Mouse (Mus musculus): ENCODE measurements at regions not wholly inside any gene's neighbourhood (a gene's known extent, or its start where the extent isn't known, plus 50 kb on each side); places are given as distances from the start of the nearest gene placed in this dataset.

GRCm38 (mm10) chr2:51372771-51373170, 223.9 kb upstream of the Rnd3 start:
- Histone ChIP-seq H3K4me1 (ENCODE audit: control insufficient read depth, insufficient read depth, low read length) (no peaks in the 10 kb centered on the region), H3K27ac (ENCODE audit: low read depth, low read length) (no peak overlapping the region), H3K9me3 (ENCODE audit: control insufficient read depth, low read length) (no peaks in the 10 kb centered on the region), H3K4me2 (replicated peaks; ENCODE audit: low read depth, low read length) (no peak overlapping the region), H3K9ac (ENCODE audit: low read depth, low read length) (no peak overlapping the region), H3K27me3 (ENCODE audit: control insufficient read depth, insufficient read depth, low read length) (no peaks in the 10 kb centered on the region), H3K4me3 (ENCODE audit: low read length) (no peak overlapping the region), H3K36me3 (ENCODE audit: control insufficient read depth, insufficient read depth, low read length) (no peaks in the 10 kb centered on the region)
- WGBS = 49% methylated on average over 3 of the region's 3 CpGs
- no peak for ATAC-seq (ENCODE audit: low FRiP score, low TSS enrichment)

- no peaks in the 10 kb centered on the region for H3K9me3 ChIP-seq (ENCODE audit: control insufficient read depth, low read length)
- 69% methylated on average over 9 of the region's 9 CpGs for WGBS
- H3K27ac ChIP-seq (ENCODE audit: low read depth, low read length) = no peak overlapping the region
- H3K27me3 ChIP-seq (ENCODE audit: control insufficient read depth, insufficient read depth, low read length) = no peaks in the 10 kb centered on the region
- no peaks in the 10 kb centered on the region for H3K4me1 ChIP-seq (ENCODE audit: control insufficient read depth, insufficient read depth, low read length)
- H3K9ac ChIP-seq (ENCODE audit: low read depth, low read length) = no peak overlapping the region
- ATAC-seq (ENCODE audit: low FRiP score, low TSS enrichment) = no peak
- H3K4me2 ChIP-seq (replicated peaks; ENCODE audit: low read depth, low read length) = no peak overlapping the region
- H3K36me3 ChIP-seq (ENCODE audit: control insufficient read depth, insufficient read depth, low read length) = no peaks in the 10 kb centered on the region
- no peak overlapping the region for H3K4me3 ChIP-seq (ENCODE audit: low read length)
These were observed 214.1 kb upstream of the Rnd3 start for GRCm38 (mm10) chr2:51362825-51363616.

GRCm38 (mm10) chr2:51355281-51355680, 206.4 kb upstream of the Rnd3 start:
- no peak overlapping the region for H3K4me3 ChIP-seq (ENCODE audit: low read length)
- H3K36me3 ChIP-seq (ENCODE audit: control insufficient read depth, insufficient read depth, low read length) = no peaks in the 10 kb centered on the region
- no peaks in the 10 kb centered on the region for H3K9me3 ChIP-seq (ENCODE audit: control insufficient read depth, low read length)
- H3K4me2 ChIP-seq (replicated peaks; ENCODE audit: low read depth, low read length) = no peak overlapping the region
- 77% methylated on average over 7 of the region's 7 CpGs for WGBS
- no peak overlapping the region for H3K27ac ChIP-seq (ENCODE audit: low read depth, low read length)
- H3K9ac ChIP-seq (ENCODE audit: low read depth, low read length) = no peak overlapping the region
- no peak for ATAC-seq (ENCODE audit: low FRiP score, low TSS enrichment)
- no peaks in the 10 kb centered on the region for H3K27me3 ChIP-seq (ENCODE audit: control insufficient read depth, insufficient read depth, low read length)
- H3K4me1 ChIP-seq (ENCODE audit: control insufficient read depth, insufficient read depth, low read length) = no peaks in the 10 kb centered on the region

- H3K9me3 ChIP-seq (ENCODE audit: control insufficient read depth, low read length) = no peaks in the 10 kb centered on the region
- H3K4me3 ChIP-seq (ENCODE audit: low read length) = no peak overlapping the region
- no peaks in the 10 kb centered on the region for H3K36me3 ChIP-seq (ENCODE audit: control insufficient read depth, insufficient read depth, low read length)
- H3K9ac ChIP-seq (ENCODE audit: low read depth, low read length) = no peak overlapping the region
- H3K4me2 ChIP-seq (replicated peaks; ENCODE audit: low read depth, low read length) = no peak overlapping the region
- no peak for ATAC-seq (ENCODE audit: low FRiP score, low TSS enrichment)
- no peaks in the 10 kb centered on the region for H3K4me1 ChIP-seq (ENCODE audit: control insufficient read depth, insufficient read depth, low read length)
- no peak overlapping the region for H3K27ac ChIP-seq (ENCODE audit: low read depth, low read length)
- 92% methylated on average over 4 of the region's 4 CpGs for WGBS
- H3K27me3 ChIP-seq (ENCODE audit: control insufficient read depth, insufficient read depth, low read length) = no peaks in the 10 kb centered on the region
These were observed 205.9 kb upstream of the Rnd3 start for GRCm38 (mm10) chr2:51354800-51355199.

- no peak overlapping the region for H3K4me2 ChIP-seq (replicated peaks; ENCODE audit: low read depth, low read length)
- no peaks in the 10 kb centered on the region for H3K9me3 ChIP-seq (ENCODE audit: control insufficient read depth, low read length)
- H3K4me3 ChIP-seq (ENCODE audit: low read length) = no peak overlapping the region
- 77% methylated on average over 2 of the region's 2 CpGs for WGBS
- no peaks in the 10 kb centered on the region for H3K36me3 ChIP-seq (ENCODE audit: control insufficient read depth, insufficient read depth, low read length)
- H3K9ac ChIP-seq (ENCODE audit: low read depth, low read length) = no peak overlapping the region
- no peak for ATAC-seq (ENCODE audit: low FRiP score, low TSS enrichment)
- H3K4me1 ChIP-seq (ENCODE audit: control insufficient read depth, insufficient read depth, low read length) = no peaks in the 10 kb centered on the region
- H3K27me3 ChIP-seq (ENCODE audit: control insufficient read depth, insufficient read depth, low read length) = no peaks in the 10 kb centered on the region
- H3K27ac ChIP-seq (ENCODE audit: low read depth, low read length) = no peak overlapping the region
These were observed 200.7 kb upstream of the Rnd3 start for GRCm38 (mm10) chr2:51349614-51350013.

- H3K9me3 ChIP-seq (ENCODE audit: control insufficient read depth, low read length) = no peaks in the 10 kb centered on the region
- no peak overlapping the region for H3K27ac ChIP-seq (ENCODE audit: low read depth, low read length)
- H3K4me1 ChIP-seq (ENCODE audit: control insufficient read depth, insufficient read depth, low read length) = no peaks in the 10 kb centered on the region
- H3K9ac ChIP-seq (ENCODE audit: low read depth, low read length) = no peak overlapping the region
- H3K4me3 ChIP-seq (ENCODE audit: low read length) = no peak overlapping the region
- no peak for ATAC-seq (ENCODE audit: low FRiP score, low TSS enrichment)
- H3K27me3 ChIP-seq (ENCODE audit: control insufficient read depth, insufficient read depth, low read length) = no peaks in the 10 kb centered on the region
- H3K4me2 ChIP-seq (replicated peaks; ENCODE audit: low read depth, low read length) = no peak overlapping the region
- no peaks in the 10 kb centered on the region for H3K36me3 ChIP-seq (ENCODE audit: control insufficient read depth, insufficient read depth, low read length)
- WGBS = 82% methylated on average over 2 of the region's 2 CpGs
These were observed 199.9 kb upstream of the Rnd3 start for GRCm38 (mm10) chr2:51348774-51349173.

- Histone ChIP-seq H3K4me3 (ENCODE audit: low read length) (no peak overlapping the region), H3K27me3 (ENCODE audit: control insufficient read depth, insufficient read depth, low read length) (no peaks in the 10 kb centered on the region), H3K4me2 (replicated peaks; ENCODE audit: low read depth, low read length) (no peak overlapping the region), H3K36me3 (ENCODE audit: control insufficient read depth, insufficient read depth, low read length) (no peaks in the 10 kb centered on the region), H3K9ac (ENCODE audit: low read depth, low read length) (no peak overlapping the region), H3K27ac (ENCODE audit: low read depth, low read length) (no peak overlapping the region), H3K9me3 (ENCODE audit: control insufficient read depth, low read length) (no peaks in the 10 kb centered on the region), H3K4me1 (ENCODE audit: control insufficient read depth, insufficient read depth, low read length) (no peaks in the 10 kb centered on the region)
- 89% methylated on average over 1 of the region's 1 CpGs for WGBS
- no peak for ATAC-seq (ENCODE audit: low FRiP score, low TSS enrichment)
These were observed 198.2 kb upstream of the Rnd3 start for GRCm38 (mm10) chr2:51347086-51347485.

GRCm38 (mm10) chr2:51342421-51342820, 193.5 kb upstream of the Rnd3 start:
- no peak for ATAC-seq (ENCODE audit: low FRiP score, low TSS enrichment)
- no peaks in the 10 kb centered on the region for H3K9me3 ChIP-seq (ENCODE audit: control insufficient read depth, low read length)
- H3K4me3 ChIP-seq (ENCODE audit: low read length) = no peak overlapping the region
- H3K4me2 ChIP-seq (replicated peaks; ENCODE audit: low read depth, low read length) = no peak overlapping the region
- no peak overlapping the region for H3K27ac ChIP-seq (ENCODE audit: low read depth, low read length)
- H3K9ac ChIP-seq (ENCODE audit: low read depth, low read length) = no peak overlapping the region
- no peaks in the 10 kb centered on the region for H3K27me3 ChIP-seq (ENCODE audit: control insufficient read depth, insufficient read depth, low read length)
- H3K4me1 ChIP-seq (ENCODE audit: control insufficient read depth, insufficient read depth, low read length) = no peaks in the 10 kb centered on the region
- 89% methylated on average over 1 of the region's 1 CpGs for WGBS
- no peaks in the 10 kb centered on the region for H3K36me3 ChIP-seq (ENCODE audit: control insufficient read depth, insufficient read depth, low read length)

GRCm38 (mm10) chr2:51334437-51334836, 185.5 kb upstream of the Rnd3 start:
- no peak overlapping the region for H3K27ac ChIP-seq (ENCODE audit: low read depth, low read length)
- WGBS = 73% methylated on average over 6 of the region's 6 CpGs
- H3K36me3 ChIP-seq (ENCODE audit: control insufficient read depth, insufficient read depth, low read length) = no peaks in the 10 kb centered on the region
- H3K27me3 ChIP-seq (ENCODE audit: control insufficient read depth, insufficient read depth, low read length) = no peaks in the 10 kb centered on the region
- H3K9me3 ChIP-seq (ENCODE audit: control insufficient read depth, low read length) = no peaks in the 10 kb centered on the region
- H3K4me3 ChIP-seq (ENCODE audit: low read length) = no peak overlapping the region
- no peak for ATAC-seq (ENCODE audit: low FRiP score, low TSS enrichment)
- H3K9ac ChIP-seq (ENCODE audit: low read depth, low read length) = no peak overlapping the region
- H3K4me1 ChIP-seq (ENCODE audit: control insufficient read depth, insufficient read depth, low read length) = no peaks in the 10 kb centered on the region
- H3K4me2 ChIP-seq (replicated peaks; ENCODE audit: low read depth, low read length) = no peak overlapping the region
